Mouse (Mus musculus) stomach, postnatal 0 days (tissue): ENCODE results near the gene Snapin.

Source experiments
- CTCF ChIP-seq: IDR thresholded peaks from 2 replicates; pipeline ENCODE4 v1.5.1; 2016; ENCODE audit warnings: antibody characterized with exemption, low read depth, mild to moderate bottlenecking, moderate library complexity
- EP300 ChIP-seq: optimal IDR thresholded peaks from 2 replicates; pipeline ENCODE3; 2016; ENCODE audit warnings: antibody characterized with exemption

DNA sequence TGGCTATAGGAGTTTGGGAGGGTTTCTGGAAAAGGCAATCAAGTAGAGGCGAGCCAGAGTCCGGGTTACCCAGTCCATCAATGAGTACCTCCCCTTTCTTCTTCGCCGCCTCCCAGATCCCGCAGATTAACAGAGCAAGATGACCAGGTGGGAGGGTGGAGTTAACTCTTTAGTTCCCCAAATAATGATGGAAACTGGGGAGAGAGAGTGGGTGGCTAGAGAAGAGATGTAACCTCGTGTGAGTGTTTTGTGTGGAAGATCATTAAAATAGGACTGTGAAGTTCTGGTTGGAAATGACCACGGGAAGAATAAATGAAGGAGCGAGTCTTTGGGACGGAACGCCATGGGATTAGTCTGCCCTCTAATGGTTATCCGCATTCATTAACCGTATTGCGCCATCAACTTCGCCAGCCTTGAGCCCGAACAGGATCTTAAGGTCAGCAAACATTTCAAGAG lies 24.5 kb downstream of the Snapin start:
- TF ChIP-seq CTCF (peak; percentile 92), EP300 (no peak)
